17 mouse cellular contexts compared by ENCODE assay signal in genomic region chr6:91401591-91401990, GRCm38 (mm10). TPM values are rescaled to one million over a fixed set of nuclear protein-coding genes. Genes with fewer than 3 reads are reported as not detected.
DNase-seq lines count a peak whose midpoint lies in the region; ATAC-seq and TF ChIP-seq lines count a peak whose summit lies in the region.
"Had no signal": no experiment of that assay in that cellular context is flagged by ENCODE, and none has a peak within 500 bp of the region (broad histone marks: within the 10 kb centered on the region; RNA-seq: fewer than 3 reads in every experiment).

No protein-coding gene starts in this region.

- no peak overlapping the region for H3K4me3 ChIP-seq in neural tube, embryonic 11.5 days (ENCODE audit: low read depth, low read length)
- no peak overlapping the region for H3K4me3 ChIP-seq in forebrain, embryonic 16.5 days (replicated peaks; ENCODE audit: low read length)
- no peak overlapping the region for H3K4me3 ChIP-seq in midbrain, embryonic 10.5 days
- no peak overlapping the region for H3K4me3 ChIP-seq in kidney, adult 2 months (ENCODE audit: insufficient read depth, low read depth, low read length)
- H3K4me3 ChIP-seq: kidney, embryonic 15.5 days; limb, embryonic 10.5 days; liver, embryonic 15.5 days; neural tube, embryonic 12.5 days had no signal

- peak overlapping the region; percentile 6; the same call in 1 of the 2 replicates for H3K27ac ChIP-seq in neural tube, embryonic 11.5 days (ENCODE audit: low read depth, low read length)
- peak overlapping the region; percentile 45; the same call in 1 of the 2 replicates for H3K27ac ChIP-seq in forebrain, embryonic 16.5 days (ENCODE audit: low read length)
- peak overlapping the region; percentile 74 for H3K27ac ChIP-seq in midbrain, embryonic 10.5 days (replicated peaks)
- no peak overlapping the region for H3K27ac ChIP-seq in kidney, adult 2 months (ENCODE audit: insufficient read depth, low read depth, low read length)
- H3K27ac ChIP-seq: kidney, embryonic 15.5 days; limb, embryonic 10.5 days; liver, embryonic 15.5 days; neural tube, embryonic 12.5 days had no signal

- H3K9ac ChIP-seq in neural tube, embryonic 11.5 days (ENCODE audit: low read length), result no peak overlapping the region
- no peak overlapping the region for H3K9ac ChIP-seq in forebrain, embryonic 16.5 days (replicated peaks; ENCODE audit: low read depth, low read length)
- H3K9ac ChIP-seq: kidney, embryonic 15.5 days; liver, embryonic 15.5 days; neural tube, embryonic 12.5 days had no signal

- no peaks in the 10 kb centered on the region for H3K9me3 ChIP-seq in neural tube, embryonic 11.5 days (ENCODE audit: control insufficient read depth, low read length)
- no peaks in the 10 kb centered on the region for H3K9me3 ChIP-seq in forebrain, embryonic 16.5 days (ENCODE audit: control insufficient read depth, low read length)
- H3K9me3 ChIP-seq in midbrain, embryonic 10.5 days (replicated peaks), result no peaks in the 10 kb centered on the region
- H3K9me3 ChIP-seq: kidney, embryonic 15.5 days; limb, embryonic 10.5 days; liver, embryonic 15.5 days; neural tube, embryonic 12.5 days had no signal

- DNase-seq in neural tube, embryonic 11.5 days (ENCODE audit: low spot score), result peak; percentile 38
- DNase-seq in neural tube, embryonic 10.5 days (ENCODE audit: extremely low spot score, low spot score), result no peak
- DNase-seq in midbrain, embryonic 10.5 days (ENCODE audit: low spot score), result peak; percentile 30
- DNase-seq in adrenal gland, adult 2 months, result no peak
- DNase-seq in kidney, adult 2 months, result no peak
- no peak for DNase-seq in urinary bladder, postnatal 25 days (ENCODE audit: low spot score)
- DNase-seq: layer of hippocampus, adult 9-11 months; right cerebral cortex, postnatal 14 days; thymus, adult 2 months had no signal

- ATAC-seq in neural tube, embryonic 11.5 days (ENCODE audit: insufficient read depth, low FRiP score, low TSS enrichment), result no peak
- peak; percentile 45 for ATAC-seq in forebrain, embryonic 16.5 days
- no peak for ATAC-seq in frontal cortex, adult (ENCODE audit: low TSS enrichment)

- H3K36me3 ChIP-seq in neural tube, embryonic 11.5 days (ENCODE audit: control insufficient read depth, insufficient read depth, low read length), result no peaks in the 10 kb centered on the region
- H3K36me3 ChIP-seq in forebrain, embryonic 16.5 days (ENCODE audit: control insufficient read depth, insufficient read depth), result peaks cover 5% of the 10 kb centered on the region; the same call in 1 of the 2 replicates
- peaks cover 79% of the 10 kb centered on the region for H3K36me3 ChIP-seq in midbrain, embryonic 10.5 days
- no peaks in the 10 kb centered on the region for H3K36me3 ChIP-seq in kidney, adult 2 months (ENCODE audit: control insufficient read depth, insufficient read depth, low read length)
- H3K36me3 ChIP-seq: kidney, embryonic 15.5 days; limb, embryonic 10.5 days; liver, embryonic 15.5 days; neural tube, embryonic 12.5 days had no signal

- WGBS in neural tube, embryonic 11.5 days, result 31% methylated on average over 5 of the region's 5 CpGs
- WGBS in forebrain, embryonic 16.5 days, result 11% methylated on average over 5 of the region's 5 CpGs
- 29% methylated on average over 5 of the region's 5 CpGs for WGBS in midbrain, embryonic 10.5 days
- WGBS in kidney, adult 2 months, result 71% methylated on average over 5 of the region's 5 CpGs

- no peak for TF ChIP-seq CTCF in kidney, adult 2 months (conservative IDR thresholded peaks at IDR 0.05; ENCODE audit: insufficient read depth, insufficient read length, low read depth, low read length)

- no peaks in the 10 kb centered on the region for H3K27me3 ChIP-seq in neural tube, embryonic 11.5 days (ENCODE audit: control insufficient read depth, insufficient read depth, low read length)
- no peaks in the 10 kb centered on the region for H3K27me3 ChIP-seq in forebrain, embryonic 16.5 days (replicated peaks; ENCODE audit: control insufficient read depth, insufficient read depth, low read length)
- peaks cover 27% of the 10 kb centered on the region for H3K27me3 ChIP-seq in midbrain, embryonic 10.5 days (ENCODE audit: low read depth, poor library complexity, severe bottlenecking)
- H3K27me3 ChIP-seq in kidney, adult 2 months (replicated peaks; ENCODE audit: control insufficient read depth, insufficient read depth, low read length), result no peaks in the 10 kb centered on the region; the same call in 1 of the 2 replicates
- H3K27me3 ChIP-seq: neural tube, embryonic 12.5 days had no signal

- no peak overlapping the region for H3K4me2 ChIP-seq in neural tube, embryonic 11.5 days (ENCODE audit: low read depth)
- H3K4me2 ChIP-seq in forebrain, embryonic 16.5 days (ENCODE audit: low read length), result no peak overlapping the region
- H3K4me2 ChIP-seq: kidney, embryonic 15.5 days; liver, embryonic 15.5 days; neural tube, embryonic 12.5 days had no signal

- TF ChIP-seq POLR2A in kidney, adult 2 months (IDR thresholded peaks at IDR 0.05; ENCODE audit: low read depth, low read length), result no peak

- peaks cover 5% of the 10 kb centered on the region; the same call in 1 of the 2 replicates for H3K4me1 ChIP-seq in neural tube, embryonic 11.5 days (ENCODE audit: control insufficient read depth, insufficient read depth, low read length)
- H3K4me1 ChIP-seq in forebrain, embryonic 16.5 days (replicated peaks; ENCODE audit: control insufficient read depth, insufficient read depth, low read length), result peaks cover 22% of the 10 kb centered on the region
- H3K4me1 ChIP-seq in midbrain, embryonic 10.5 days, result peaks cover 45% of the 10 kb centered on the region
- H3K4me1 ChIP-seq in kidney, adult 2 months (ENCODE audit: control insufficient read depth, insufficient read depth, low read length), result no peaks in the 10 kb centered on the region
- H3K4me1 ChIP-seq: kidney, embryonic 15.5 days; limb, embryonic 10.5 days; liver, embryonic 15.5 days had no signal

RNA-seq across cellular contexts. Expression of gene Wnt7a, which starts 9.6 kb away (rescaled TPM):
- 10.9 and 11.5 TPM in 2 replicates for polyA plus RNA-seq in neural tube, embryonic 11.5 days (2014; fragmentation: Nextera tagmentation; extraction: Ambion mirVana)
- polyA plus RNA-seq in forebrain, embryonic 16.5 days (2015; fragmentation: Nextera tagmentation; extraction: Ambion mirVana), result 22.7 and 23.0 TPM in 2 replicates
- polyA plus RNA-seq in midbrain, embryonic 10.5 days (2016; fragmentation: Nextera tagmentation; extraction: Ambion mirVana), result 14.4 and 16.8 TPM in 2 replicates
- not detected for total RNA-seq in adrenal gland, adult 2 months (2021)
- not detected in 2 replicates for polyA plus RNA-seq in adrenal gland, adult 2 months (2012; rRNA removed)
- 0.03 and 0.05 TPM in 2 replicates for polyA plus RNA-seq in kidney, adult 2 months (2012; rRNA removed)
- total RNA-seq: gastrocnemius, adult 8-10 months; heart, adult 8-10 months had no signal
- polyA plus RNA-seq: liver, embryonic 15.5 days had no signal

Comparison
In these comparisons a context has a peak if more than half of its experiments do, and no peak if none do; other contexts are left out.
1. DNase-seq: peak in neural tube, embryonic 11.5 days (single experiment) and midbrain, embryonic 10.5 days (single experiment); none in neural tube, embryonic 10.5 days (single experiment), adrenal gland, adult 2 months (single experiment), kidney, adult 2 months (single experiment) and urinary bladder, postnatal 25 days (single experiment).
2. RNA of gene Wnt7a, which starts 9.6 kb away (polyA plus RNA-seq): 22.7 to 23.0 TPM in forebrain, embryonic 16.5 days, 14.4 to 16.8 TPM in midbrain, embryonic 10.5 days and 10.9 to 11.5 TPM in neural tube, embryonic 11.5 days; 0.03 to 0.05 TPM in kidney, adult 2 months and not detected in adrenal gland, adult 2 months; every median in the first group is over 10 times any median in the second.